Mouse (Mus musculus): ENCODE measurements around the gene Olfr195.
"Not testable (repeated sequence)": the region's sequence is repeated elsewhere in the genome, so short reads cannot be mapped to it uniquely, and the experiment has no call there.

Olfr195 gene

GRCm38 (mm10) chr16:59146746-59147145, at the start of gene Olfr195:
Olfr195 (plus strand) TSS chr16:59147046.
- no peak for DNase-seq

DNA sequence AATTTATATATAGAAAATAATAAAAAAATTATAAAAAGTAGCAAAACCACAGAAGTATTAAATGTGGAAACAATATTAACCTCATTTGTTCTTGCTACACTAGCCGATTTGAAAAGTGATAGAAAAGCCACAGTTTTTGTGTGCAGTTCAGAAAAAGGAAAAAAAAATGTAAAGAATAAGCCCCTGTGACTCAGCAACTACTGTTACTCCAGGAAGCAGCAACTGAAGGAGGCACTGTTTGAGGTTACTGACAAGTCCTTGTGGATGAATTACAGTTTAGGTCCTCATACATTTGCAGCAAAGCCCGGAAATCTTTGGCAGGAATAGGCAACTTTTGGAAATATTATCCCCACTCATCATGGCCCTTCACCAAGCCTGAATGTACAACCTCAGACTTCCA, 41.5 kb upstream of the Olfr195 start:
- DNase-seq: no peak

- DNase-seq: not testable (repeated sequence)
These were observed 38.3 kb upstream of the Olfr195 start for GRCm38 (mm10) chr16:59108522-59108921.

DNA sequence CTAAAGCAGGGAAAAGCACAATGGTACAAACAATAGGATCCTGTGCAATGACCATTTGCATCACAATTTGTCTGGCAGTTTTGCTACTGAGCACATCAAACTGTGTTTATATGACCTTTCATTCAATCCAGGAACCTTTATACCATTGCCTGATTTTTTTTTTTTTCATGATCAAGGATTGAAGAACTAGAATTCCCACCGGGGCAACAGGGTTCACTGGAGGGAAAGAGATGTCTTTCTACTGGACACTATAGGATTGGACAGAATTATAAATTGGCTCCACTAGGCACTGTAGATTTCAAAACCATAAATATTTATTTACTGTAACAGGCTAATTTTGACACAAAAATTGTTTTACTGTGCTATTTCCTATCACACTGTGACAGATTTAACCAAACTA, 35.1 kb upstream of the Olfr195 start, which contains the start of gene Olfr193:
Gene Olfr193, minus strand, starts transcription at position 101 of the 400 bp plus-strand sequence.
- DNase-seq: no peak

GRCm38 (mm10) chr16:59120969-59121368, 25.9 kb upstream of the Olfr195 start, which contains the start of gene Olfr194:
Olfr194 (minus strand) TSS chr16:59121069.
- DNase-seq: no peak

GRCm38 (mm10) chr16:59130740-59131139, 16.1 kb upstream of the Olfr195 start:
- DNase-seq: no peak

DNA sequence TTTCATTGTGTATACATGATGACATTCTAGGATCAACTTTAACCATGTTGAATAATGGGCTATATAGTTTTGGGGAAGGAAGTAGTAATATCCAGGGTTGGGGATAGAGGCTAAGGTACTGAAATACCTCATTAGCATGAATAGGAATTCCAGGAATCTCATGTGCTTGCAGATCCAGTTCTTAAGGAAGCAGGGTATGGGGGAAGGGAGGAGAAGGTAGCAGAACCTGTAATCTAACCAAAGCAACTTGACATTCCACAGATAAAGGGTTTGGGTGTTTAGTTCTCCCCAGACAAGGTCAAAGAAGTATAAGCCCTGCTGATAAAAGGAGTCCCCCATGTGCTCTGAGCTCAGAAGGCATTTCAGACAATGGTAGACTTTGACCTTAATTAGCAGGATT, 5.7 kb upstream of the Olfr195 start:
- no peak for DNase-seq

DNA sequence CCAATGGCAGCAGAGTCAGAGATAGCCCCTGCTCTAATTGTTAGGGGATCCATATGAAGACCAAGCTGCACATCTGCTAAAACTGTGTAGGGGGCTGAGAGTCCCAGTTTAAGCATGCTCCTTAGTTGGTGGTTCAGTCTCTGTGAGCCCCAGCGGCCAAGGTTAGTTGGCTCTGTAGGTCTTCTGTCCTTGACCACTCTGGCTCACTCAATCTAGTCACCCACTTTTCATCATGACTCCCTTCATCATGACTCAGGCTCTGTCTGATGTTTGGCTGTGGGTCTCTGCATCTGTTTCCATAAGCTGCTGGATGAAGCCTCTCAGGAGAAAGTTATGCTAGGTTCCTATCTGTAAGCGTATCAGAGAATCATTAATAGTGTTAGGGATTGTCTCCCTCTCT, 5.2 kb downstream of the Olfr195 start:
- no peak for DNase-seq

DNA sequence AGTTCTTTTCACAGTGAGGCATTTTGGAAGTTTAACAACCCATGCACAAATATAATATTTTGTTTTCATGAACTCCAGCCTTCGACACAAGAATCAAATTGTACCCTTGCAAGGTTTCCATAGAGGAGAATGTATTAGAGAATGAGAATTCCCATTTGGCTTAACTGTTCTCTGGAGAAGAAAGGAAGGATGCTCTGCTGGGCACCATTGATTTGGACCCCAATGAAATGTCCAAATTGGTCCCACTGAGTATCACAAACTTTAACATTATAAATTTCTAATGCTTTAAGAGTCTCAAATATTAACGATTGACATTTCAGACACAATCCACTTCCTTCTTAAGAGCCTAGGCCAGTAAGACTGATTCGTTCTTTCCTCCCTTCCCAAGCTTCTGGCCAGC, 23.5 kb downstream of the Olfr195 start, which contains the start of gene Olfr196:
Gene Olfr196, minus strand, starts transcription at position 101 of the 400 bp plus-strand sequence.
- DNase-seq: no peak
